ENCODE assay signal across 23 mouse cellular contexts in the genomic region with DNA sequence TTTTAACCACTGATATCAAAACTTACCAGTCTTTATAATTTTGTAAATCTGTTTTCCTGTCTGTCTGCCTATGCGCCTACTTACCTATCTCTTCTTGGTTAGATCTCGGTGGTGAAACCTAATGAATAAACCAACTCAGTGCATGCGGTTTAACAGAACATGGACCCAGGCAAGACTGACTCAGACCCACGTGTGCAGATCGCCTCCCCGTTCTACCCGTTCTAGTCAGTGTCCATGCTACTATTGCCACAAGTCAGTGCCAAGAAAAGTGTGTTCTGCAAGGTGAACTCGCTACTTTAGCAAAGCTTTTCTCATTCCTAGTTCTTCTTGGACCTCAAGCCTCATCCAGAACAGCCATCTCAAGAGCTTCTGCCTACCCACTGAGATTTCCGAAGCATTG. TPM values are rescaled to one million over a fixed set of nuclear protein-coding genes. Genes with fewer than 3 reads are reported as not detected.
A peak's percentile ranks its signal among the peaks of the same experiment; 100 is the strongest.
DNase-seq lines count a peak whose midpoint lies in the region; ATAC-seq lines count a peak whose summit lies in the region.
"Had no signal": no experiment of that assay in that cellular context is flagged by ENCODE, and none has a peak within 500 bp of the region (broad histone marks: within the 10 kb centered on the region; RNA-seq: fewer than 3 reads in every experiment).

No protein-coding gene starts in this region.

- no peak overlapping the region for H3K4me2 ChIP-seq in kidney, embryonic 15.5 days
- H3K4me2 ChIP-seq in midbrain, embryonic 11.5 days: no peak overlapping the region
- no peak overlapping the region for H3K4me2 ChIP-seq in midbrain, embryonic 14.5 days (ENCODE audit: low read length)
- H3K4me2 ChIP-seq in intestine, embryonic 16.5 days (ENCODE audit: low read depth, low read length): no peak overlapping the region
- H3K4me2 ChIP-seq: forebrain, embryonic 13.5 days; heart, embryonic 13.5 days; hindbrain, embryonic 12.5 days; hindbrain, embryonic 15.5 days had no signal

- ATAC-seq in kidney, embryonic 15.5 days (replicated peaks; ENCODE audit: low FRiP score): no peak
- no peak for ATAC-seq in midbrain, embryonic 11.5 days (ENCODE audit: low FRiP score)
- no peak for ATAC-seq in midbrain, embryonic 14.5 days (ENCODE audit: low FRiP score, low TSS enrichment)
- no peak for ATAC-seq in intestine, embryonic 16.5 days
- ATAC-seq: activated CD4-positive, CD25-positive, alpha-beta regulatory T cell, adult 4 months; CD4-positive, CD25-positive, alpha-beta regulatory T cell, adult 4 months; forebrain, embryonic 13.5 days had no signal

- no peak overlapping the region for H3K4me3 ChIP-seq in kidney, embryonic 15.5 days (replicated peaks)
- H3K4me3 ChIP-seq in midbrain, embryonic 11.5 days (ENCODE audit: low read depth, low read length): no peak overlapping the region
- no peak overlapping the region for H3K4me3 ChIP-seq in midbrain, embryonic 14.5 days (replicated peaks; ENCODE audit: low read depth, low read length)
- no peak overlapping the region for H3K4me3 ChIP-seq in intestine, embryonic 16.5 days (ENCODE audit: low read length)
- H3K4me3 ChIP-seq: forebrain, embryonic 10.5 days; forebrain, embryonic 13.5 days; heart, adult 2 months; heart, embryonic 10.5 days; heart, embryonic 13.5 days; hindbrain, embryonic 12.5 days; hindbrain, embryonic 15.5 days had no signal

- no peak overlapping the region for H3K9ac ChIP-seq in kidney, embryonic 15.5 days
- no peak overlapping the region for H3K9ac ChIP-seq in midbrain, embryonic 11.5 days (ENCODE audit: low read length)
- no peak overlapping the region for H3K9ac ChIP-seq in midbrain, embryonic 14.5 days (replicated peaks; ENCODE audit: low read length)
- no peak overlapping the region for H3K9ac ChIP-seq in intestine, embryonic 16.5 days (ENCODE audit: low read depth, low read length)
- H3K9ac ChIP-seq: forebrain, embryonic 13.5 days; heart, embryonic 13.5 days; hindbrain, embryonic 12.5 days; hindbrain, embryonic 15.5 days had no signal

- no peaks in the 10 kb centered on the region for H3K36me3 ChIP-seq in kidney, embryonic 15.5 days
- H3K36me3 ChIP-seq in midbrain, embryonic 11.5 days (ENCODE audit: control insufficient read depth, insufficient read depth, low read length): no peaks in the 10 kb centered on the region
- H3K36me3 ChIP-seq in midbrain, embryonic 14.5 days (ENCODE audit: control insufficient read depth, insufficient read depth, low read length): no peaks in the 10 kb centered on the region
- no peaks in the 10 kb centered on the region for H3K36me3 ChIP-seq in intestine, embryonic 16.5 days (ENCODE audit: control insufficient read depth, insufficient read depth, low read length)
- H3K36me3 ChIP-seq: forebrain, embryonic 10.5 days; heart, embryonic 10.5 days; heart, embryonic 13.5 days; hindbrain, embryonic 12.5 days; hindbrain, embryonic 15.5 days had no signal

- H3K27me3 ChIP-seq in kidney, embryonic 15.5 days: no peaks in the 10 kb centered on the region
- no peaks in the 10 kb centered on the region for H3K27me3 ChIP-seq in midbrain, embryonic 11.5 days (ENCODE audit: control insufficient read depth, insufficient read depth, low read length)
- H3K27me3 ChIP-seq in midbrain, embryonic 14.5 days (ENCODE audit: control insufficient read depth, insufficient read depth, low read length): no peaks in the 10 kb centered on the region
- no peaks in the 10 kb centered on the region for H3K27me3 ChIP-seq in intestine, embryonic 16.5 days (replicated peaks; ENCODE audit: control insufficient read depth, insufficient read depth, low read length)
- H3K27me3 ChIP-seq: forebrain, embryonic 13.5 days; heart, embryonic 13.5 days; hindbrain, embryonic 12.5 days; hindbrain, embryonic 15.5 days had no signal

- no peak for DNase-seq in kidney, adult 18-20 months
- DNase-seq in midbrain, embryonic 11.5 days (ENCODE audit: low spot score, missing footprints): peak; percentile 82
- no peak for DNase-seq in midbrain, embryonic 14.5 days
- no peak for DNase-seq in heart, postnatal 14 days
- DNase-seq: adrenal gland, adult 8-10 months; adrenal gland, postnatal 25 days; cerebellum, adult 18-20 months; cerebellum, adult 9-10 months; cerebellum, postnatal 14 days; gastrocnemius, postnatal 10 days; gastrocnemius, postnatal 36 days; heart, adult 2 months had no signal

- intact Hi-C loops in heart, postnatal 14 days (cut with DNase I): no loop called here

- no peaks in the 10 kb centered on the region; the same call in 1 of the 2 replicates for H3K9me3 ChIP-seq in kidney, embryonic 15.5 days (replicated peaks)
- H3K9me3 ChIP-seq in midbrain, embryonic 11.5 days (ENCODE audit: control insufficient read depth, low read length): no peaks in the 10 kb centered on the region
- no peaks in the 10 kb centered on the region for H3K9me3 ChIP-seq in midbrain, embryonic 14.5 days (ENCODE audit: control insufficient read depth, low read length)
- no peaks in the 10 kb centered on the region for H3K9me3 ChIP-seq in intestine, embryonic 16.5 days (ENCODE audit: control insufficient read depth, low read length)
- H3K9me3 ChIP-seq: forebrain, embryonic 10.5 days; forebrain, embryonic 13.5 days; heart, embryonic 10.5 days; heart, embryonic 13.5 days; hindbrain, embryonic 12.5 days; hindbrain, embryonic 15.5 days had no signal

- peak overlapping the region; percentile 84; the same call in 1 of the 2 replicates for H3K27ac ChIP-seq in kidney, embryonic 15.5 days
- no peak overlapping the region for H3K27ac ChIP-seq in midbrain, embryonic 11.5 days (ENCODE audit: low read depth, low read length)
- H3K27ac ChIP-seq in midbrain, embryonic 14.5 days (replicated peaks; ENCODE audit: low read depth, low read length): no peak overlapping the region
- H3K27ac ChIP-seq in intestine, embryonic 16.5 days (ENCODE audit: low read length): peak overlapping the region; percentile 67
- H3K27ac ChIP-seq: forebrain, embryonic 10.5 days; forebrain, embryonic 13.5 days; heart, adult 2 months; heart, embryonic 10.5 days; heart, embryonic 13.5 days; hindbrain, embryonic 12.5 days; hindbrain, embryonic 15.5 days had no signal

- H3K4me1 ChIP-seq in kidney, embryonic 15.5 days: peaks cover 38% of the 10 kb centered on the region
- 0 out of 2 replicates have a peak, but pooled peaks cover 4% of the 10 kb centered on the region for H3K4me1 ChIP-seq in midbrain, embryonic 11.5 days (ENCODE audit: control insufficient read depth, insufficient read depth, low read length)
- no peaks in the 10 kb centered on the region; the same call in 1 of the 2 replicates for H3K4me1 ChIP-seq in midbrain, embryonic 14.5 days (ENCODE audit: control insufficient read depth, insufficient read depth, low read length)
- peaks cover 22% of the 10 kb centered on the region; the same call in 1 of the 2 replicates for H3K4me1 ChIP-seq in intestine, embryonic 16.5 days (ENCODE audit: control insufficient read depth, insufficient read depth, low read length)

- WGBS in kidney, embryonic 15.5 days: 86% methylated on average over 9 of the region's 9 CpGs
- 90% methylated on average over 9 of the region's 9 CpGs for WGBS in midbrain, embryonic 11.5 days
- 94% methylated on average over 9 of the region's 9 CpGs for WGBS in midbrain, embryonic 14.5 days
- WGBS in intestine, embryonic 16.5 days: 80% methylated on average over 9 of the region's 9 CpGs

RNA-seq across cellular contexts. Expression of gene Fam84b, which starts 15.9 kb away (rescaled TPM):
- polyA plus RNA-seq in kidney, embryonic 15.5 days (2015; fragmentation: Nextera tagmentation; extraction: Ambion mirVana): 23.5 and 24.9 TPM in 2 replicates
- 8.4 and 8.7 TPM in 2 replicates for polyA plus RNA-seq in midbrain, embryonic 11.5 days (2014; fragmentation: Nextera tagmentation; extraction: Ambion mirVana)
- polyA plus RNA-seq in midbrain, embryonic 14.5 days (2014; fragmentation: Nextera tagmentation; extraction: Ambion mirVana): 7.1 and 9.1 TPM in 2 replicates
- 47.8 and 61.2 TPM in 2 replicates for polyA plus RNA-seq in intestine, embryonic 16.5 days (2015; fragmentation: Nextera tagmentation; extraction: Ambion mirVana)
- total RNA-seq in heart, postnatal 14 days (2021): 1 to 10 TPM; 6.8 to 8.8 TPM
- total RNA-seq: MEL had no signal

Comparison
In these comparisons a context has a peak if more than half of its experiments do, and no peak if none do; other contexts are left out.
1. H3K27ac ChIP-seq: peak in kidney, embryonic 15.5 days (single experiment) and intestine, embryonic 16.5 days (single experiment); none in midbrain, embryonic 11.5 days (single experiment) and midbrain, embryonic 14.5 days (single experiment).